Mouse (Mus musculus): Measurements from ENCODE around the gene Ly6g5c.
A peak's percentile ranks its signal among the peaks of the same experiment; 100 is the strongest.

Ly6g5c gene

DNA sequence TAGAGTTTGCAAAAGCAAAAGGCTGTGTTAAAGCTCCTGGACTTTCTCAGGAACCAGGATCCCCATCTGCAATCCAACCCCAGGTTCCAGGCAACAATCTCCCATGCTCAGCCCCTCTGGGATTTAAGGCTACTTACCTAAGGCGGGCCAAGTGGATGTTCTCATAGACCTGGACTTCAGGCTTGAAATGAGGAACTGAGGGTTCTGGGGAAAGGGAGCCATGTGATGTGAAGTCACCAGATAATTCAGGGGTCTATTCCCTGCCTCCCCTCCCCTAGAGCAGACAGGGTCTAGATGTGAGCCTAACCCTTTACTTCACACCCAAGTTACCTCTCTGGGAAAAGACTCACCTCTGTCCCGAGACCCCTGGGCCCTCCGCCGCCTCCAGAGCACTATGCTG is 27.4 kb upstream of the Ly6g5c start:
- no peak for DNase-seq (ENCODE audit: low spot score in 2 of 2)

- DNase-seq (ENCODE audit: low spot score in 2 of 2), result no peak
Observed at GRCm38 (mm10) chr17:35082841-35083576, 25.1 kb upstream of the Ly6g5c start.

DNA sequence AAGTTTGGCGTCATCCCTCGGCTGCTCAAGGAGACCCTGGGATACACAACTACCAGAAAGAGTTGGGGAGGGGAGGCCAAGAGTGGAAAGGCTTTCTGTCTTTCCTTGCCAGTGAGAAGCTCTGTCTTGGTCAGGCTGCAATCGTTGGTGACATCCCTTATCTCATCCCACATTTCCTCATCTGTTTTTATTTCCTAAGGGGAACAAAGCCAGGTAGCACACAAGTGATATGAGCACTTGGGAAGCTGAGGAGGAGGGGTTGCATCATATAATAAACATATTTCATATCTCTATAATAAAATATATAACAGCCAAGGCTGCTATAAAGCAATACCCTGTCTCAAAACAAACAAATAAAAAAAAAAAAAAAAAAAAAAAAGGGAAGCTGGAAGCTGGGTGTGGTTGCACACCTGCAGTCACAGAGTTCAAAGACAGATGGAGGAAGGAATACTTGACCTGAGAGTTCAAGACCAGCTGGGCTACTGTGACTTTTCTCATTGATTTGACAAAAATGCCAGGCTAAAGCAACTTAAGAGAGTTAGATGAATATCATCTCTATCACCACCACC is 24.1 kb upstream of the Ly6g5c start:
- no peak for DNase-seq (ENCODE audit: low spot score in 2 of 2)

GRCm38 (mm10) chr17:35085208-35085865 is 22.7 kb upstream of the Ly6g5c start, which contains the start of gene Ly6g6f:
Ly6g6f (minus strand) TSS chr17:35085610.
- DNase-seq (ENCODE audit: low spot score in 2 of 2), result no peak

- no peak for DNase-seq (ENCODE audit: low spot score in 2 of 2)
Observed at GRCm38 (mm10) chr17:35088151-35088550, 19.9 kb upstream of the Ly6g5c start.

DNA sequence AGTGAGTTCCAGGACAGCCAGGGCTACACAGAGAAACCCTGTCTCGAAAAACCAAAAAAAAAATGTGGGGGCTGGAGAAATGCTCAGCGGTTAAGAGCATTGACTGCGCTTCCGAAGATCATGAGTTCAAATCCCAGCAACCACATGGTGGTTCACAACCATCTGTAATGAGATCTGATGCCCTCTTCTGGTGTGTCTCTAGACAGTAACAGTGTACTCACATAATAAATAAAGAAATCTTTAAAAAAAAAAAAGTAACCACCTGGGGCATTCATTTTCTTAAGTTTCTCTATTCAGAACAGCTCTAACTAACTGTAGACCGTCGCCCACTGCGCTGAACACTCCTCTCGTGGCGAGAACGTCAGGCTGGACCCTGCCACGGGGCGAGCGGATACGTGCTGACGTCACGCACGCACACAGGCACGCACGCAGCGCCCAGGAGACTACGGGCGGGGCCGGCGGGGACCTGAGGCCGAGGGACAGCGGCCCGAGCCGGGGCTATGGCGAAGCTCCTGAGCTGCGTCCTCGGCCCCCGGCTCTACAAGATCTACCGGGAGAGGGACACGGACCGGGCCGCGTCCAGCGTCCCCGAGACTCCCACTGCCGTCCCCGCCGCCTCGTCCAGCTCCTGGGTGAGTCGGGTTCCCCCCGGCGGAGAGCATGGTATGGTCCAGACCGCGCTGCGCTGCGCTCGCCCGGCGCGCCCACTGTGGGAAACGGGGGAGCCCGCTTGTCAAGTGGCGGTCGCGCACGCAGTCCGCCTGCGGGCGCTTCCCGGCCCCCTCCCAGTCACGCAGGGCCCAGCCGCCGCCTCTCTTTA is 19.0 kb upstream of the Ly6g5c start, which contains the start of gene Abhd16a:
TSS of gene Abhd16a (plus strand) at position 439 of the 820 bp plus-strand sequence.
- DNase-seq (ENCODE audit: low spot score in 2 of 2), result peak; percentile 92 to 97

DNA sequence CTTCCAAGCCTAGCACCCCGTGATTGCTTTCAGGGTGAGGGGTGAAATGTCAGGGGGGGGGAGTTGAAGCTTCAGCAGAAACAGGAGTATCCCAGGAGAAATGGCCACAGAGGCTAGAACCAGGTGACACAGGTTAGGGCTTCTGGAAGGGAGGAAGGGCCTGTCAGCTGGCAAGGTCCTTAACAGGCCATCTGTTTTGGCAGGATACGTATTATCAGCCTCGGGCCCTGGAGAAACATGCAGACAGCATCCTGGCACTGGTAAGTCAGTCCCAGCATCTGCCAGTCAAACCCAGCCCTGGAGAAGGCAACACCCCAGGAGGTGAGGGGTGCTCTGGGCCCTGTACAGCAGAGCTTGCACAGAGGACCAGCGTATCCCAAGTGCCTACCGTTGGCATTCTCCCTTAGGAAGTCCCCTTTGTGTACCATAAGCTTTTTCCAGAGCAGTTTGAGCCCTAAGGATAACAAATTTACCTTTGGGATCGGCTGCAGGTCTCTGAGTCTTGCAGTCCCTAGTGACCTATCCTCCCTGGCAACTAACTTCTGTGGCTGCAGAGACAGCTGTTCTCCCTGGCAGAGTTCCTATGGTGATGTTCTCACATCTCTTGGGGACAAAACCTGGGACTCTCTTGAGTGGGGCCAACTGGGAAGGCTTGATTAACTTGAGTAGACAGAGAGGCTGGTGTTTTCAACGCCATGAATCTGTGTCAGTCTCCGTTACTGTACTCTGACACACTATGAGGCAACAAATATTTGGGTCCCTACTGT is 17.7 kb upstream of the Ly6g5c start:
- peak; percentile 59 to 74 for DNase-seq (ENCODE audit: low spot score in 2 of 2)

DNA sequence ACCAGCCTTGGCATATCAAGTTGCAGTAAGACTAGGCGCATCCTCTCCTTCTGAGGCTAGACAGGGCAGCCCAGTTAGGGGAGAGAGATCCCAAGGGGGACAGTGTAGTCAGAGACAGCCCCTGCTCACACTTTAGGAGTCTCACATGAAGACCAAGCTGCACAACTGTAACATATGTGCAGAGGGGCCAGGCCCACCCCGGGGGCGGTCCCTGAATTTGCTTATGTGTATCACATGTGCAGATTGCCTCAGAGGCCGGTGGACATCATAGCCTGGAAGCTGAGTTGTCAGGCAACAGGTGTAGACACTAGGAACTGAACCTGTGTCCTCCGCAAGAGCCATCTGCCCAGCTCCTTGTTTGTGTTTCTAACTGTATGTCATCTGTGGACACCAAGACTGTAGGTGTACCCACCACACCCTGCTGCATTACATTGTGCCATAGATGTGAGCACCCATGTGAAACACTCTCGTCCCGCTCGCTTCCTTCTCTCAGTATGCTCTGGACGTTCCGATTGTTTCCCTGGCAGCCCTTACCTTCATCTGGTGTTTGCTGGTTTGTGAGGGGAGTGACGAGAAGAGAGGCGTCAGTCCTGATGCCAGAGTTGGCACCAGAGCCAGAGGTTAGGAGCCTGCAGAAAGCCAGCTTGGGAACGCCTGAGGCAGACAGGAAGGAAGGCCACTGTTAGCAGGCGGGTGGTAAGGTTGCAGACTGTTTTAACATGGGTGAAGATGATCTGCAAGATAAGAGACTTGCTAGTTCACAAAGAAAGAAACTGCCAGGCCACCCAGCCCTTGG is 15.5 kb upstream of the Ly6g5c start:
- DNase-seq (ENCODE audit: low spot score in 2 of 2), result no peak

DNA sequence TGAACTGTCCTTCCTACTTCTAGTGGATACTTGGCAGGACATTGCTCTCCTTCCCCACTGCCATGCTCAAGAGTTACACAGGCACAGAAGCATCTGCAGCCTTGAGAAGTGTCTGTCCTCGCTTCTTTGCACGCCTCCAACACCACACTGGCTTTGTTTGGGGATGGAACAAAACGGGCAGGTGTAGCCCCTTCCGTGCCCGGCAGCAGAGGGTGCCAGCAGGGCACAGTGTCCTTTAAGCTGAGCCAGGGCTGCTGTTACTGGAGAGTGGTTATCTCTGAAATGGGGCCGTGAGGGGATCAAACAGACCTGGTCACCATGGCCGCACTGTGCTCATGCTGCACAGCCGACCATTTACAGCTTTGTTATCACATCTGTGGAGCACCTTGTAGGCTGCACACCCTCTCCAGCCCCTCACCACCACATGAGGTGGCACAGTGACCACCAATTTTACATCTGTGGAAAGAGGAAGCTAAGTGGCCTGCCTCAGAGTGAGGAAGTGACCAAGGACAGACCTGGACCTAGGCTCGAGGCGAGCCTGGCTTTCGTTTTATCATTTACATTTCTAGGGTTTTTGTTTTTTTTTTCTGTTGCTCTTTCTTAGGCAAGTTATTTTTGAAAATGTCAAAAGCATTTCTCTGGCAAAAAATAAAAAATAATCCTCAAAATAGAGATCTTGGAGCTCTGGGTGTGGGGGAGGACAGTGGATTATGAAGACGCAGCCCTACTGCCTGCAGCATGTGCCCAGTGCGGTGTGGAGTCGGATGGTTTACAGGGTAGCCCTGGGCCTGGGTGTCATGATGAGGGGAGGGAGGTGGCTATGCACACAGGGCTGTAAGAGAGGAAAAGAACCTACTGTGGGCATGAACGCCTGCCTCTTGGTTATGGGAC is 13.4 kb upstream of the Ly6g5c start:
- DNase-seq (ENCODE audit: low spot score in 2 of 2), result no peak

DNA sequence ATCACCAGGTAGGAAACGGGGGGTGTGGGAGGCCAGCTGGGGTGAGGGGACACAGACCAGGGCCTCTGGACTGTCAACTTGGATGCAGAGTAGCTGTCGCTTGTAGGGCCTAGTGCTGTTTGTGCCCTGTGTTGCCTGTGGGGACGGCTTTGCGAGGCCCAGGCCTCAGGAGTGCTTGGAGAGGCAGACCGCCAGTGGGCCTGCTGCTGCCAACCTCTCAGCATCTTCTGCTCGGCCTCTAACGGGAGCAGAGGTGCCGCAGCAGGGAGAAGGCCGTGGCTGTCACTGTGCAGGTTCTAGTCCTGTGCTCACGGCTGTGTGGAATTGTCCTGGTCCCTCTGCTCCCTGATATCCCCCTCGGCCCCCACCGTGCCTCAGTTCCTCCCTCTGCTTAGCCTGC is 11.5 kb upstream of the Ly6g5c start:
- DNase-seq (ENCODE audit: low spot score in 2 of 2), result no peak

GRCm38 (mm10) chr17:35097164-35097655 is 10.9 kb upstream of the Ly6g5c start:
- peak; percentile 62 to 80 for DNase-seq (ENCODE audit: low spot score in 2 of 2)

- DNase-seq (ENCODE audit: low spot score in 2 of 2), result no peak
Observed at GRCm38 (mm10) chr17:35100196-35100765, 7.8 kb upstream of the Ly6g5c start.

DNA sequence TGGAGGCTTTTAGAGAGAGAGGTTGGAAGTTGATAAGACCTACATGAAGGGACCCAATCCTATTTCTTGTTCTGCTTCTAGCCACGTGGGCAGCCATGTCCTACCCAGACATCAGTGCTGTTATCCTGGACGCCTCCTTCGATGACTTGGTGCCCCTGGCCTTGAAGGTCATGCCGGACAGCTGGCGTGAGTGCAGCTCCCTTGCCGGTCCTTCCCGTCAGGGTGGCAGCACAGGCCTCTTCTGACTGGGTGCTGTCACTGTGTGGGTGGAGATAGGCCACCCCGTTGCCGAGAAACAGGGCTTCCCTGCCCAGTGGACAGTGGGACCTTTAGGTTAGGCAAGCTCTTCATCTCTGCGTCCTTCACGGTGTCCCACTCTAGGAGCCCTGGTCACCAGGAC is 6.9 kb upstream of the Ly6g5c start:
- DNase-seq (ENCODE audit: low spot score in 2 of 2), result peak in 1 of 2 experiments; percentile 12

DNA sequence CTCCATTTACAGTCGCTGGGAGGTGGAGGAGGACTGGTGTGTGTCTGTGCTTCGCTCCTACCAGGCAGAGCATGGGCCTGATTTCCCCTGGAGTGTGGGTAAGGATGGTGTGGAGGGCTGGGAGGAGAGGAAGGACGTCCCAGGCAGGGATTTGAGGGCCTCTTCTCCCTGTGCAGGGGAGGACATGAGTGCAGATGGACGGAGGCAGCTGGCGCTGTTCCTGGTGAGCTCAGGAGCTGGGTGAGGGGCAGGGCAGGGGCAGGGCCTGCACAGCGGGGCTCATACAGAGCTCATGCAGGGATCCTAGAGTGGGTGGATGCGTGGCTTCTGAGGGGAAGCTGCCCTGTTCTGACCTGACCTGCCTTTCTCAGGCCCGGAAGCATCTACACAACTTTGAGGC is 5.8 kb upstream of the Ly6g5c start:
- DNase-seq (ENCODE audit: low spot score in 2 of 2), result no peak

- peak in 1 of 2 experiments; percentile 52 for DNase-seq (ENCODE audit: low spot score in 2 of 2)
Observed at GRCm38 (mm10) chr17:35103221-35103690, 4.8 kb upstream of the Ly6g5c start.

- no peak for DNase-seq (ENCODE audit: low spot score in 2 of 2)
Observed at GRCm38 (mm10) chr17:35104079-35104478, 4.0 kb upstream of the Ly6g5c start.

DNA sequence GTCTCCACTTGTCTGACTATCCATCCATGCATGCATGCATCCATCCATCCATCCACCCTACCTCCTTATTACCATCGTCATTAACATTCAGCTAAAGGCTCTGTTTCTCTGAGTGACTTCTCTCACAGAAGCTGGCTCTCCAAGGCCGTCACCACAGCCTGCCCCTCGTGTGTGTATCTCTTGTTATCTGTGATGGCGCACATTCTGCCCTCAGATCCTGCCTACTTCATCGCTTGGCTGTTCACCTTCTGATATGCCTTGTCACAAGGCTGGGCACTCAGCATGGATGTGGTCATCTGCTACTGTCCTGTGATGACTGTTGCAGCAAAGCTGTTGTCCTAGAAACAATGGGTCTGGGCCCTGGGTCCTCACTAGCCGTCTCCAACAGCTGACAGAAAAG is 3.3 kb upstream of the Ly6g5c start:
- DNase-seq (ENCODE audit: low spot score in 2 of 2), result peak in 1 of 2 experiments; percentile 58

DNA sequence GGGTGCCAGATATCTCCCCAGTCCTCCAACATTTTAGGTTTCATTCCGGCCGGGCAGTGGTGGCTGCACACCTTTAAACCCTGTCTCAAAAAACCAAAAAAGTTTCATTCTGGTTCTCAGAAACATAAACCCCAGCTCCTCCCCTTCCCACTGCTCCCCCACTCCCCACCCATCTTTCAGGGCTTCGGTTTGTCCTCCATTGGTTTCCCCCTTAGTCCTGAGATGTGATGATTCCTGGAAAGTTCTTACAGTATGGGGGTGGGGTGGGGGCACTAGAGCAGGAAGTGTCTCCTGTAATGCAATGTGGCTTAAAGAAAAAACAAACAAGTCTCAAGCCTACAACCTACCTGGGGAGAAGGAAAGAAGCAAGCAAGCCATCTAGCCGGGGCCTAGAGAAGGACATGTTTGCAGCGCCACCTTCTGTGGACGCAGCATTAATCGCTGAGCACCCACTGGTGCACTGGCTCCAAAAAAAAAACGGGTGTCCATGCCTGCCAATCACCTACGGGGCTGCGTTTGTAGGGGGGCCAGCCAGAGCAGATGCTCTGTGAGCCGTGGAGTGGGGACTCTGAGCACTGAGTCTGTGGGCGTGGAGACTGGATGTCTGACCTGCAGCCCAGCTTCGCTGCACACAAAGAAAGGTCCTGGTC is 2.2 kb upstream of the Ly6g5c start:
- peak; percentile 58 to 73 for DNase-seq (ENCODE audit: low spot score in 2 of 2)

All from spleen, postnatal 4 days (tissue).